ENCODE assay signal across 11 mouse cellular contexts in genomic region chr6:112823096-112823495, GRCm38 (mm10).
DNase-seq lines count a peak whose midpoint lies in the region; ATAC-seq and TF ChIP-seq lines count a peak whose summit lies in the region.
"Had no signal": no experiment of that assay in that cellular context is flagged by ENCODE, and none has a peak within 500 bp of the region (broad histone marks: within the 10 kb centered on the region; RNA-seq: fewer than 3 reads in every experiment).

No protein-coding gene starts in this region.

- TF ChIP-seq CTCF in olfactory bulb, adult 2 months (IDR thresholded peaks at IDR 0.05; ENCODE audit: insufficient read depth, low read depth, low read length): no peak

- H3K4me3 ChIP-seq in embryonic facial prominence, embryonic 13.5 days: no peak overlapping the region
- no peak overlapping the region for H3K4me3 ChIP-seq in embryonic facial prominence, embryonic 10.5 days
- H3K4me3 ChIP-seq in olfactory bulb, adult 2 months (ENCODE audit: insufficient read depth, low read depth, low read length): no peak overlapping the region
- H3K4me3 ChIP-seq: neural tube, embryonic 12.5 days; stomach, embryonic 15.5 days had no signal

- H3K4me2 ChIP-seq in embryonic facial prominence, embryonic 13.5 days: no peak overlapping the region
- H3K4me2 ChIP-seq: neural tube, embryonic 12.5 days; stomach, embryonic 15.5 days had no signal

- DNase-seq in embryonic facial prominence, embryonic 10.5 days (ENCODE audit: low spot score): no peak
- DNase-seq in cerebellum, postnatal 36 days: peak; percentile 91 to 93
- DNase-seq in layer of hippocampus, adult 18-20 months (ENCODE audit: low spot score in 2 of 2): peak; percentile 81 to 90
- DNase-seq in thymus, postnatal 10 days (ENCODE audit: low spot score in 2 of 2): no peak
- DNase-seq in adrenal gland, adult (ENCODE audit: inconsistent age in 2 of 2, low spot score in 1 of 2): no peak
- DNase-seq in kidney, adult 9 months: no peak
- DNase-seq: lung, adult 18-20 months had no signal

- H3K36me3 ChIP-seq in embryonic facial prominence, embryonic 13.5 days: no peaks in the 10 kb centered on the region
- H3K36me3 ChIP-seq in embryonic facial prominence, embryonic 10.5 days (replicated peaks): peaks cover 2% of the 10 kb centered on the region; the same call in 1 of the 2 replicates
- H3K36me3 ChIP-seq: stomach, embryonic 15.5 days had no signal

- no peak overlapping the region for H3K9ac ChIP-seq in embryonic facial prominence, embryonic 13.5 days
- H3K9ac ChIP-seq: neural tube, embryonic 12.5 days; stomach, embryonic 15.5 days had no signal

- no peaks in the 10 kb centered on the region for H3K27me3 ChIP-seq in embryonic facial prominence, embryonic 13.5 days
- no peaks in the 10 kb centered on the region for H3K27me3 ChIP-seq in embryonic facial prominence, embryonic 10.5 days (replicated peaks; ENCODE audit: low read depth, poor library complexity, severe bottlenecking)
- H3K27me3 ChIP-seq: neural tube, embryonic 12.5 days; stomach, embryonic 15.5 days had no signal

- H3K9me3 ChIP-seq in embryonic facial prominence, embryonic 13.5 days: no peaks in the 10 kb centered on the region
- no peaks in the 10 kb centered on the region for H3K9me3 ChIP-seq in embryonic facial prominence, embryonic 10.5 days
- H3K9me3 ChIP-seq: neural tube, embryonic 12.5 days; stomach, embryonic 15.5 days had no signal

- H3K4me1 ChIP-seq in embryonic facial prominence, embryonic 13.5 days: 0 out of 2 replicates have a peak, but pooled peaks cover 5% of the 10 kb centered on the region
- peaks cover 15% of the 10 kb centered on the region for H3K4me1 ChIP-seq in embryonic facial prominence, embryonic 10.5 days
- H3K4me1 ChIP-seq in olfactory bulb, adult 2 months (ENCODE audit: control insufficient read depth, insufficient read depth, low read length): peaks cover 33% of the 10 kb centered on the region
- H3K4me1 ChIP-seq: stomach, embryonic 15.5 days had no signal

- ATAC-seq in embryonic facial prominence, embryonic 13.5 days (ENCODE audit: insufficient number of reproducible peaks, insufficient read depth, low FRiP score, low TSS enrichment, low read depth): no peak

- WGBS in embryonic facial prominence, embryonic 13.5 days: 78% methylated on average over 6 of the region's 6 CpGs
- WGBS in embryonic facial prominence, embryonic 10.5 days: 91% methylated on average over 6 of the region's 6 CpGs
- whole genome bisulfite sequencing in olfactory bulb, adult 2 months: 25% methylated on average over 6 of the region's 6 CpGs

- H3K27ac ChIP-seq in embryonic facial prominence, embryonic 13.5 days: 0 out of 2 replicates have a peak overlapping the region, but pooled peaks have one; percentile 34
- H3K27ac ChIP-seq in embryonic facial prominence, embryonic 10.5 days (replicated peaks): no peak overlapping the region
- H3K27ac ChIP-seq in olfactory bulb, adult 2 months (ENCODE audit: insufficient read depth, low read depth, low read length): peak overlapping the region; percentile 76
- H3K27ac ChIP-seq: neural tube, embryonic 12.5 days; stomach, embryonic 15.5 days had no signal

- no peak for TF ChIP-seq POLR2A in olfactory bulb, adult 2 months (IDR thresholded peaks at IDR 0.05; ENCODE audit: insufficient read depth, low read depth, low read length)

Comparison
In these comparisons a context has a peak if more than half of its experiments do, and no peak if none do; other contexts are left out.
1. DNase-seq: peak in cerebellum, postnatal 36 days (2 of 2) and layer of hippocampus, adult 18-20 months (2 of 2); none in embryonic facial prominence, embryonic 10.5 days (single experiment), thymus, postnatal 10 days (0 of 2), adrenal gland, adult (0 of 2) and kidney, adult 9 months (single experiment).